Mouse (Mus musculus): ENCODE results near the gene Cdrt4. TPM values are rescaled to one million over a fixed set of nuclear protein-coding genes. Genes with fewer than 3 reads are reported as not detected.

Cdrt4 gene
- polyA plus RNA-seq, 1 experiment from 2014 or later: not detected

GRCm38 (mm10) chr11:63008004-63008403 is 57.0 kb downstream of the Cdrt4 start:
- no peak for ATAC-seq (ENCODE audit: insufficient number of reproducible peaks, insufficient read depth, low FRiP score, low read depth)
- Histone ChIP-seq H3K9ac (replicated peaks; ENCODE audit: low read depth, low read length) (no peak overlapping the region), H3K36me3 (ENCODE audit: control insufficient read depth, insufficient read depth, low read length) (no peaks in the 10 kb centered on the region), H3K9me3 (ENCODE audit: control insufficient read depth, low read depth, low read length) (no peaks in the 10 kb centered on the region), H3K4me1 (ENCODE audit: control insufficient read depth, insufficient read depth, low read length) (peaks cover 11% of the 10 kb centered on the region; the same call in 1 of the 2 replicates), H3K27ac (ENCODE audit: low read length) (no peak overlapping the region), H3K27me3 (ENCODE audit: control insufficient read depth, insufficient read depth, low read length) (no peaks in the 10 kb centered on the region), H3K4me3 (ENCODE audit: low read depth, low read length) (no peak overlapping the region), H3K4me2 (replicated peaks; ENCODE audit: low read depth, low read length) (no peak overlapping the region)
- WGBS: 87% methylated on average over 3 of the region's 3 CpGs

- ATAC-seq (ENCODE audit: insufficient number of reproducible peaks, insufficient read depth, low FRiP score, low read depth): no peak
Measured at GRCm38 (mm10) chr11:63009761-63010160, 58.8 kb downstream of the Cdrt4 start.

GRCm38 (mm10) chr11:63017327-63018082 is 66.5 kb downstream of the Cdrt4 start:
- Histone ChIP-seq H3K36me3 (ENCODE audit: control insufficient read depth, insufficient read depth, low read length) (no peaks in the 10 kb centered on the region), H3K9ac (replicated peaks; ENCODE audit: low read depth, low read length) (no peak overlapping the region), H3K4me2 (replicated peaks; ENCODE audit: low read depth, low read length) (no peak overlapping the region), H3K27ac (ENCODE audit: low read length) (no peak overlapping the region), H3K27me3 (ENCODE audit: control insufficient read depth, insufficient read depth, low read length) (no peaks in the 10 kb centered on the region), H3K9me3 (ENCODE audit: control insufficient read depth, low read depth, low read length) (no peaks in the 10 kb centered on the region), H3K4me3 (ENCODE audit: low read depth, low read length) (no peak overlapping the region), H3K4me1 (ENCODE audit: control insufficient read depth, insufficient read depth, low read length) (peaks cover 5% of the 10 kb centered on the region; the same call in 1 of the 2 replicates)
- no peak for ATAC-seq (ENCODE audit: insufficient number of reproducible peaks, insufficient read depth, low FRiP score, low read depth)
- 81% methylated on average over 6 of the region's 6 CpGs for WGBS

More at GRCm38 (mm10) chr11:63009761-63010160, 58.8 kb downstream of the Cdrt4 start:
- H3K27me3 ChIP-seq (ENCODE audit: control insufficient read depth, insufficient read depth, low read length): no peaks in the 10 kb centered on the region
- peaks cover 5% of the 10 kb centered on the region; the same call in 1 of the 2 replicates for H3K4me1 ChIP-seq (ENCODE audit: control insufficient read depth, insufficient read depth, low read length)
- H3K27ac ChIP-seq (ENCODE audit: low read length): peak overlapping the region; percentile 52; the same call in 1 of the 2 replicates
- no peak overlapping the region for H3K4me2 ChIP-seq (replicated peaks; ENCODE audit: low read depth, low read length)
- no peak overlapping the region for H3K4me3 ChIP-seq (ENCODE audit: low read depth, low read length)
- no peaks in the 10 kb centered on the region for H3K9me3 ChIP-seq (ENCODE audit: control insufficient read depth, low read depth, low read length)
- no peak overlapping the region for H3K9ac ChIP-seq (replicated peaks; ENCODE audit: low read depth, low read length)
- no peaks in the 10 kb centered on the region for H3K36me3 ChIP-seq (ENCODE audit: control insufficient read depth, insufficient read depth, low read length)
- 66% methylated on average over 3 of the region's 3 CpGs for WGBS

DNA sequence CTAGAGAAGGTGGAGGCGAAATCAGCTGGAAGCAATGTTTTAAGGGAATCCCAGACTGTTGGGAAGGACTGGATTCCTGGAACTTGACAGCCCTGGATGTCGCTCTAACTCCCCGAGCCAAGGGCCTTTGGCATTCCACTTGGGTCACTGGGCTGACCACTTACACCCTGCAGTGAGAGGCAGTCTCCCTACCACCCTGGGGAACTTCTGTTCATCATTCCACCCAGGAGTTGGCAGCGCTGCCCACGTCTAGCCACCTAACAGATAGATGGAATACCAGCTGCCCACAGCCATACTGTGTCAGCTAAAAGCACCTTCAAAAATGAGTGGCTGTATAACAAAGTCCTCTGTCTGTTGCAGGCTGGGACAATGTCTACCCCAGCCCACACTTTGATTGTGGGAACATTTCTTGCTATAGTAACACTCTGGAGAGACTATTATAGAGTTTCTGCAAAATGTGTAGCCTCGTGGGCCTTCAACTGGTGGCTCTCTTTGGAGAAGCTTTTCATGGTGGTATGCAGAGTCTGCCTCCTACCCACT is 67.2 kb downstream of the Cdrt4 start:
- no peaks in the 10 kb centered on the region for H3K9me3 ChIP-seq (ENCODE audit: control insufficient read depth, low read depth, low read length)
- H3K36me3 ChIP-seq (ENCODE audit: control insufficient read depth, insufficient read depth, low read length): no peaks in the 10 kb centered on the region
- no peak for ATAC-seq (ENCODE audit: insufficient number of reproducible peaks, insufficient read depth, low FRiP score, low read depth)
- no peak overlapping the region for H3K4me2 ChIP-seq (replicated peaks; ENCODE audit: low read depth, low read length)
- no peaks in the 10 kb centered on the region for H3K27me3 ChIP-seq (ENCODE audit: control insufficient read depth, insufficient read depth, low read length)
- 83% methylated on average over 6 of the region's 6 CpGs for WGBS
- H3K4me3 ChIP-seq (ENCODE audit: low read depth, low read length): no peak overlapping the region
- H3K4me1 ChIP-seq (ENCODE audit: control insufficient read depth, insufficient read depth, low read length): peaks cover 5% of the 10 kb centered on the region; the same call in 1 of the 2 replicates
- H3K9ac ChIP-seq (replicated peaks; ENCODE audit: low read depth, low read length): no peak overlapping the region
- no peak overlapping the region for H3K27ac ChIP-seq (ENCODE audit: low read length)

- Histone ChIP-seq H3K9me3 (ENCODE audit: control insufficient read depth, low read depth, low read length) (no peaks in the 10 kb centered on the region), H3K36me3 (ENCODE audit: control insufficient read depth, insufficient read depth, low read length) (no peaks in the 10 kb centered on the region), H3K4me3 (ENCODE audit: low read depth, low read length) (no peak overlapping the region), H3K4me2 (replicated peaks; ENCODE audit: low read depth, low read length) (no peak overlapping the region), H3K27ac (ENCODE audit: low read length) (peak overlapping the region; percentile 49; the same call in 1 of the 2 replicates), H3K9ac (replicated peaks; ENCODE audit: low read depth, low read length) (no peak overlapping the region), H3K4me1 (ENCODE audit: control insufficient read depth, insufficient read depth, low read length) (peaks cover 26% of the 10 kb centered on the region), H3K27me3 (ENCODE audit: control insufficient read depth, insufficient read depth, low read length) (no peaks in the 10 kb centered on the region)
- peak; percentile 8; the same call in 1 of the 2 replicates for ATAC-seq (ENCODE audit: insufficient number of reproducible peaks, insufficient read depth, low FRiP score, low read depth)
Measured at GRCm38 (mm10) chr11:63020633-63021032, 69.6 kb downstream of the Cdrt4 start.

DNA sequence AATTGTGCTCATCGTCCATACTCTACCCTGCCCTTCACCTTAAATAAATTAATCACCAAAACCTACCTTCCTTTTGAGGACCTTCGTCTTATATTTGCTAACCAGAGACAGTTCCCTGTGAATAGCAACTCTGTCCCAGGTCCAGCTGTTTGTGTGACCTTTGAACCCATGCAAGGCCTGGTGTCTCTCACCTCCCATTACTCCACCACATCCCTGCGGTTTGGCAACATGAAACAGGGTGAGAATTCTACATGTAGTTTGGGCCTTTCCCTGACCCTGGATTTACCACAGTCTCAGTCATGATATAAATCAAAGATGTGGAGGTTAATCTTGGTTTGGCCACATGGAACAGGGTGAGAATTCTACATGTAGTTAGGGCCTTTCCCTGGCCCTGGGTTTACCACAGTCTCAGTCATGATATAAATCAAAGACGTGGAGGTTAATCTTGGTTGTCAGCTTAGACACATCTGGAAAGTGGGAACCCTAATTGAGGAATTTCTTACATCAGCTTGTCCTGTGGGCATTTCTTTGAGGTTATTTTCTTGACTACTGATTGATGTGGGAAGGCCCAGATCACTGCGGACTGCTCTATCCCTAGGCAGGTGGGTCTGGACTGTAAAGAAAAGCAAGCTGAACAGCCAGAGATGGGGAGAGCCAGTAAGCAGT is 70.3 kb downstream of the Cdrt4 start:
- no peaks in the 10 kb centered on the region for H3K9me3 ChIP-seq (ENCODE audit: control insufficient read depth, low read depth, low read length)
- H3K4me2 ChIP-seq (replicated peaks; ENCODE audit: low read depth, low read length): no peak overlapping the region
- 0 out of 2 replicates have a peak overlapping the region, but pooled peaks have one; percentile 49 for H3K27ac ChIP-seq (ENCODE audit: low read length)
- 43% methylated on average over 5 of the region's 5 CpGs for WGBS
- H3K27me3 ChIP-seq (ENCODE audit: control insufficient read depth, insufficient read depth, low read length): no peaks in the 10 kb centered on the region
- H3K36me3 ChIP-seq (ENCODE audit: control insufficient read depth, insufficient read depth, low read length): no peaks in the 10 kb centered on the region
- H3K9ac ChIP-seq (replicated peaks; ENCODE audit: low read depth, low read length): no peak overlapping the region
- ATAC-seq (ENCODE audit: insufficient number of reproducible peaks, insufficient read depth, low FRiP score, low read depth): no peak
- peaks cover 26% of the 10 kb centered on the region for H3K4me1 ChIP-seq (ENCODE audit: control insufficient read depth, insufficient read depth, low read length)
- no peak overlapping the region for H3K4me3 ChIP-seq (ENCODE audit: low read depth, low read length)

DNA sequence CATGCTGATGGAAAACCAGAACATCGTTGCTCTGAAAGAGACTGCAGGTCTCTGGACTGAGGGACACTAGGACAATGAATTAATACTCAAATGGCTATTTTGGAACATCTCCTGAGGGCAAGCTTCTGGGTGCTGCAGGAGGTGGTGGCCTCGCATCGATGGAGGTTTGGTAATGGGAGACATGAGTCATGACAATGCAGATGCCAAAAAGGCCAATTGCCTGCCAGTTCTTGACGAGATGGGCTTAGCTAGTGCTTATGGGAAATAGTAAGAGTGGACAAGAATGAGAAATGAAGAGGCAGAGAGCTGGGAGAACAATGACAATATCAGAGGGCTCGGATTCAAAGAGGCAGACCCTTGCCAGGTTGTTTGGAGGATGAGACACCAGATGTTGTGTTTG is 72.5 kb downstream of the Cdrt4 start:
- no peaks in the 10 kb centered on the region for H3K9me3 ChIP-seq (ENCODE audit: control insufficient read depth, low read depth, low read length)
- H3K4me1 ChIP-seq (ENCODE audit: control insufficient read depth, insufficient read depth, low read length): peaks cover 26% of the 10 kb centered on the region
- no peaks in the 10 kb centered on the region for H3K27me3 ChIP-seq (ENCODE audit: control insufficient read depth, insufficient read depth, low read length)
- H3K27ac ChIP-seq (ENCODE audit: low read length): peak overlapping the region; percentile 49; the same call in 1 of the 2 replicates
- no peak overlapping the region for H3K4me3 ChIP-seq (ENCODE audit: low read depth, low read length)
- no peak overlapping the region for H3K9ac ChIP-seq (replicated peaks; ENCODE audit: low read depth, low read length)
- 70% methylated on average over 5 of the region's 5 CpGs for WGBS
- no peak for ATAC-seq (ENCODE audit: insufficient number of reproducible peaks, insufficient read depth, low FRiP score, low read depth)
- no peak overlapping the region for H3K4me2 ChIP-seq (replicated peaks; ENCODE audit: low read depth, low read length)
- H3K36me3 ChIP-seq (ENCODE audit: control insufficient read depth, insufficient read depth, low read length): no peaks in the 10 kb centered on the region

DNA sequence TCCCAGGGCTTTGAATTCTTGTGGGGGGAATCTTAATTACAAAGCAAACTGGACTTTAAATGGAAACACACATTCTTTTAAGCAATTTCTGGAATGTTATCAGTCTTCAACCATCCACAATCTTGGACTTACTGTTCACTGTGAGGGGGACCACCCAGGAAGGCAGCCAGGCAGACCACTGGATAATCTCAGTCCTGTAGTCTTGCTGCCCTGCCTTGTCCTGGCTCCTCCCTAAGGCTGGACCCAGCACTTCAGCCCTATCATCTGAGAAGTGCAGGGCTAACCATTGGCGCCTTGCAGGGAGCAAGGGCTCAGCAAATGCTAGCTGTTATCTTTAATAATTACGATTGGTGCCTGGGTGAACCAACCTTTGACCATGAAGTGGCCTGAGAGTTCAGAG is 73.1 kb downstream of the Cdrt4 start:
- ATAC-seq (ENCODE audit: insufficient number of reproducible peaks, insufficient read depth, low FRiP score, low read depth): no peak
- 32% methylated on average over 2 of the region's 2 CpGs for WGBS

More for the DNA sequence above, 73.1 kb downstream of the Cdrt4 start:
- H3K4me3 ChIP-seq (ENCODE audit: low read depth, low read length): no peak overlapping the region
- peaks cover 29% of the 10 kb centered on the region for H3K4me1 ChIP-seq (ENCODE audit: control insufficient read depth, insufficient read depth, low read length)
- no peaks in the 10 kb centered on the region for H3K9me3 ChIP-seq (ENCODE audit: control insufficient read depth, low read depth, low read length)
- H3K36me3 ChIP-seq (ENCODE audit: control insufficient read depth, insufficient read depth, low read length): no peaks in the 10 kb centered on the region
- no peak overlapping the region for H3K9ac ChIP-seq (replicated peaks; ENCODE audit: low read depth, low read length)
- H3K27ac ChIP-seq (ENCODE audit: low read length): peak overlapping the region; percentile 87; the same call in 1 of the 2 replicates
- H3K27me3 ChIP-seq (ENCODE audit: control insufficient read depth, insufficient read depth, low read length): no peaks in the 10 kb centered on the region
- H3K4me2 ChIP-seq (replicated peaks; ENCODE audit: low read depth, low read length): no peak overlapping the region
